Mouse (Mus musculus) myocyte (in vitro differentiated cells): ENCODE results near the gene Psmc3ip. TPM values are rescaled to one million over a fixed set of nuclear protein-coding genes. Genes with fewer than 3 reads are reported as not detected.

Experiments used
- H3K27me3 ChIP-seq: one replicate; pipeline ENCODE4 v1.6.1; 2011; ENCODE audit not compliant: control insufficient read depth, insufficient read depth, insufficient read length
- H3K36me3 ChIP-seq: one replicate; pipeline ENCODE4 v1.6.1; 2011; ENCODE audit not compliant: control insufficient read depth, insufficient read depth
- H3K4me2 ChIP-seq: one replicate; pipeline ENCODE4 v1.6.1; 2011; ENCODE audit warnings: low read depth, control low read depth
- H3K4me3 ChIP-seq: one replicate; pipeline ENCODE4 v1.5.1; 2011; ENCODE audit warnings: mild to moderate bottlenecking, control low read depth, moderate library complexity
- H3K79me2 ChIP-seq: one replicate; pipeline ENCODE4 v1.6.1; 2011; ENCODE audit not compliant: control insufficient read depth, insufficient read depth
- H3ac ChIP-seq: one replicate; pipeline ENCODE4 v1.6.1; 2011; ENCODE audit not compliant: control insufficient read depth, insufficient read length
- CEBPB ChIP-seq: IDR thresholded peaks from 2 replicates; pipeline ENCODE4 v1.6.1; 2011; ENCODE audit warnings: mild to moderate bottlenecking, moderate library complexity; ENCODE audit not compliant: poor library complexity, insufficient read depth, severe bottlenecking
- E2F4 ChIP-seq: IDR thresholded peaks from one replicate; pipeline ENCODE4 v1.6.1; 2011; ENCODE audit warnings: mild to moderate bottlenecking, control low read depth, moderate library complexity; ENCODE audit not compliant: insufficient read depth
- MAX ChIP-seq: IDR thresholded peaks from one replicate; pipeline ENCODE4 v1.6.1; 2011; ENCODE audit warnings: low read depth, mild to moderate bottlenecking, control low read depth
- MYOD1 ChIP-seq, 3 experiments: IDR thresholded peaks; one replicate each; pipeline ENCODE4 v1.6.1; 2011; ENCODE audit warnings: control low read depth in 2 of 3, low read depth in 2 of 3, mild to moderate bottlenecking in 2 of 3, moderate library complexity in 1 of 3; ENCODE audit not compliant: insufficient read length in 2 of 3, control insufficient read depth in 1 of 3
- MYOG ChIP-seq, 3 experiments: IDR thresholded peaks; one replicate each; pipeline ENCODE4 v1.6.1; 2011; ENCODE audit warnings: control low read depth in 2 of 3, low read depth in 2 of 3, mild to moderate bottlenecking in 2 of 3; ENCODE audit not compliant: insufficient read length in 2 of 3, control insufficient read depth in 1 of 3, insufficient read depth in 1 of 3
- POLR2A ChIP-seq: IDR thresholded peaks from one replicate; pipeline ENCODE4 v1.6.1; 2011; ENCODE audit warnings: low read depth, mild to moderate bottlenecking, control low read depth, moderate library complexity; ENCODE audit not compliant: insufficient read length
- POLR2AphosphoS2 ChIP-seq: IDR thresholded peaks from one replicate; pipeline ENCODE4 v1.6.1; 2011; ENCODE audit warnings: low read depth, control low read depth; ENCODE audit not compliant: insufficient read length
- REST ChIP-seq: IDR thresholded peaks from one replicate; pipeline ENCODE4 v1.6.1; 2011; ENCODE audit warnings: mild to moderate bottlenecking, control low read depth, moderate library complexity; ENCODE audit not compliant: insufficient read depth, insufficient read length
- SRF ChIP-seq: IDR thresholded peaks from one replicate; pipeline ENCODE4 v1.6.1; 2011; ENCODE audit warnings: low read depth; ENCODE audit not compliant: control insufficient read depth, insufficient read length
- TCF12 ChIP-seq: IDR thresholded peaks from one replicate; pipeline ENCODE4 v1.6.1; 2011; ENCODE audit warnings: mild to moderate bottlenecking, control low read depth; ENCODE audit not compliant: poor library complexity, insufficient read depth, severe bottlenecking
- TCF3 ChIP-seq: IDR thresholded peaks from one replicate; pipeline ENCODE4 v1.6.1; 2011; ENCODE audit warnings: low read depth, control low read depth; ENCODE audit not compliant: insufficient read length
- USF1 ChIP-seq: IDR thresholded peaks from one replicate; pipeline ENCODE4 v1.6.1; 2011; ENCODE audit warnings: low read depth, mild to moderate bottlenecking, control low read depth, moderate library complexity
- polyA plus RNA-seq: library from polyadenylated mRNA; unstranded; fragments of >200 nt; fragmentation: generic; extraction: Trizol; gene quantifications from one replicate; pipeline ENCODE4 v1.2.1, GENCODE M21; 2012; ENCODE audit warnings: missing spikeins

Gene Psmc3ip
- polyA plus RNA-seq, 1 experiment, result 7.1 TPM

DNA sequence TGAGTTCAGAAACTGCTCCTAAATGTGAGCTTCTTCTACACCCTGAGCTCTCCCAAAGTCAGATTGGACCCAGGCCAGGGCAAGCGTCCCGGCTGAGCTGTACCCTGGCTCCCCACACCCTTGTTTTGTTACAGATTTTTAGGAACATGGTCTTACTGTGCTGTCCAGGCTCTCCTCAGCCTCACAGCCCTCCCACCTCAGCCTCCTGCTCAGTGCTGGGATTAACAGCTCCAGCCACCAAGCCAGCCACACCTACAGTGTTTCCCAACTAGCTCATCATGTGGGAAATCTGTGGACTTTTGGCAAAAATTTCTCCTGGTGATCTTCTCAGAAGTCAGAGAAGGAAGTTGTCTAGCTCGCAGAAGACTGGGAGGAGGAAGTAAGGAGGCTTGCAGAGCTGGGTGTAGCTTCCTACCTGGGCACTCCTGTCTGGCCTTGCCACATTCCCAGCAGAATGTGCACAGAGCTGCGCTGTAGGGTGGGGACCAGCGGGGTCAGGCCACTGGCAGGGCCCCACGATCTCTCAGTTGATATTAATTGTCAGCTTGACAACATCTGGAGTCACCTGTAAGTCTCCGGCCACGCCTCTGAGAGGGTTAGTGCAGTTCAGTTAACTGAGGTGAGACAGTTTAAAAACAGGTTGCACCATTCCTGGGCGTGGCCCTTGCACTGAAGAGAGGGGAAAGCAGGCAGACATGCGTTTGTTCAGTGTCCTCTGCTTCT, 42.3 kb downstream of the Psmc3ip start:
- Histone ChIP-seq H3ac (no peak overlapping the region), H3K36me3 (peaks cover 22% of the 10 kb centered on the region), H3K79me2 (no peaks in the 10 kb centered on the region), H3K27me3 (no peaks in the 10 kb centered on the region), H3K4me2 (no peak overlapping the region), H3K4me3 (no peak overlapping the region)
- no peak for TF ChIP-seq POLR2A
- no peak for TF ChIP-seq TCF3
- TF ChIP-seq USF1, result no peak
- no peak for TF ChIP-seq POLR2AphosphoS2
- TF ChIP-seq MAX, result no peak
- TF ChIP-seq SRF, result no peak
- TF ChIP-seq E2F4, result no peak
- no peak for TF ChIP-seq REST
- TF ChIP-seq CEBPB, result no peak
- TF ChIP-seq MYOD1 (IDR thresholded peaks at IDR 0.05; ENCODE audit: control insufficient read depth in 1 of 3, insufficient read length in 2 of 3, low read depth in 2 of 3), result no peak
- no peak for TF ChIP-seq MYOG (IDR thresholded peaks at IDR 0.05; ENCODE audit: control insufficient read depth in 1 of 3, insufficient read depth in 1 of 3, insufficient read length in 2 of 3, low read depth in 2 of 3)
- no peak for TF ChIP-seq TCF12

DNA sequence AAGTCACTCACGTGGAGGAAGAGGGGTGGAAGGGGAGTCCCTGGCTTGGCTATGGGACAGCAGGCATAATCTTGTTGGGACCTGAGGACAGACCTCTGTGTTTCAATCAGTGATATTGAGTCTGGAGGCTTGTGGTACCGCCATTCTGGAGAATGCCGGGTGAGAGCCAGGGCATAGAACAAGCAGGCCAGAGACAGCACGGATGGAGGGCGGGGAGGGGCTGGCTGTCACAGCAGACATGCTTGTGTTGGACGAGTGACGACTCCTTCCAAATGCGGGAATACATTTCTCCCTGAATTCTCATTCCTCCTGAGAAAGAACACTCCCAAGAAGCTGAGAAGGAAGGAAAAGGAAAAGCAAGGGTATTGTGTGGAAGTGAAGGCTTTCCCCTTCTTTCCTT, 43.6 kb downstream of the Psmc3ip start:
- H3K79me2 ChIP-seq, result no peaks in the 10 kb centered on the region
- H3K4me3 ChIP-seq, result no peak overlapping the region
- no peak overlapping the region for H3ac ChIP-seq
- peaks cover 33% of the 10 kb centered on the region for H3K36me3 ChIP-seq
- no peak overlapping the region for H3K4me2 ChIP-seq
- no peaks in the 10 kb centered on the region for H3K27me3 ChIP-seq
- TF ChIP-seq MYOG (IDR thresholded peaks at IDR 0.05; ENCODE audit: control insufficient read depth in 1 of 3, insufficient read depth in 1 of 3, insufficient read length in 2 of 3, low read depth in 2 of 3), result no peak
- TF ChIP-seq POLR2A, result no peak
- no peak for TF ChIP-seq TCF3
- no peak for TF ChIP-seq POLR2AphosphoS2
- TF ChIP-seq USF1, result no peak
- TF ChIP-seq SRF, result no peak
- no peak for TF ChIP-seq REST
- TF ChIP-seq TCF12, result no peak
- TF ChIP-seq CEBPB, result no peak
- TF ChIP-seq MAX, result no peak

DNA sequence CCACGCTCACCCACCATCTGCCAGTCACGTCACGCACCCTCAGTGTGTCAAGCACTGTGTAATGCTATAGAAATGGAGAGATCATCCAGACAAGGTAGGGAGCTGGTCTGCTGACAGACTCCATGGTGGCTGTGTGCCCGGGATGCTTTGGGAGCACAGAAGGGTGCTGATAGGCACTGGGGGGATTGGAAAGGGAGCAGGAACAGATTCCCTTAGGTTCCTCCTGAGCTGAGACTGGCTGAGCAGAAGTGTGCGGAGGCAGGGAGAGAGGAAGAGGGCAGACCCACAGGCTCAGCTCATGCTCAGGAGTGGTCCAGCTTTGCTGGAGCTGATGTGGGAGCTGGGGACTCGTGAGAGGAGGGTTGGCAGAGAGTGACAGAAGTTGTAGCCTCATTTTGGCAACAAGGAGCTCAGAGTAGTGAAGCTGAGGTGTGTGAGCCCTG, 44.2 kb downstream of the Psmc3ip start:
- H3K79me2 ChIP-seq, result no peaks in the 10 kb centered on the region
- H3K4me3 ChIP-seq, result no peak overlapping the region
- no peak overlapping the region for H3K4me2 ChIP-seq
- H3K27me3 ChIP-seq, result no peaks in the 10 kb centered on the region
- H3ac ChIP-seq, result no peak overlapping the region
- TF ChIP-seq REST (no peak), TCF3 (no peak), CEBPB (no peak), MAX (no peak), TCF12 (no peak), MYOG (IDR thresholded peaks at IDR 0.05; ENCODE audit: control insufficient read depth in 1 of 3, insufficient read depth in 1 of 3, insufficient read length in 2 of 3, low read depth in 2 of 3) (no peak), MYOD1 (IDR thresholded peaks at IDR 0.05; ENCODE audit: control insufficient read depth in 1 of 3, insufficient read length in 2 of 3, low read depth in 2 of 3) (no peak), POLR2A (no peak), POLR2AphosphoS2 (no peak), SRF (no peak), E2F4 (no peak)
- H3K36me3 ChIP-seq, result peaks cover 33% of the 10 kb centered on the region

DNA sequence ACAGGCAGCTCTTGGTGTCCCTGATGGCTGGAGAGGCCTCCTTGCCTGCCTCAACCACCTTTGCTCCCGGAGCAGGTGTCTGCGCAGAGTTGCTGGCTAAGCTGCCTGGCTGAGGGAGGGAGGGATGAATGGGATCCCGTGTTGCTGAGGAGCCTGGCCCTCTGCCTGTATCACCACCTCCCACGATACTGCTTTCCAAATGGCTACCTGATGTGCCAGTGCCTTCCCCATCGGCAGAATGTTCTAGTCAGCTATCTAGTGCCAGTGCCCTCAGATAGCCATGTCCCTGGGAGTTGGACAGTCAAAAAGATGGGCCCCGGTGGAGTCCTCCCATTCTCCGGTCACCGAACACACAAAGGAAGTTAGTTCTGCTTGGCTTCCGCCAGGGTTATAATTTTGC, 44.9 kb downstream of the Psmc3ip start:
- Histone ChIP-seq H3ac (no peak overlapping the region), H3K4me2 (no peak overlapping the region), H3K4me3 (no peak overlapping the region), H3K27me3 (no peaks in the 10 kb centered on the region), H3K79me2 (no peaks in the 10 kb centered on the region), H3K36me3 (peaks cover 33% of the 10 kb centered on the region)
- no peak for TF ChIP-seq TCF3
- no peak for TF ChIP-seq MAX
- TF ChIP-seq USF1, result no peak
- TF ChIP-seq REST, result no peak
- no peak for TF ChIP-seq E2F4
- TF ChIP-seq POLR2A, result no peak
- TF ChIP-seq SRF, result no peak
- TF ChIP-seq POLR2AphosphoS2, result no peak
- TF ChIP-seq MYOD1 (IDR thresholded peaks at IDR 0.05; ENCODE audit: control insufficient read depth in 1 of 3, insufficient read length in 2 of 3, low read depth in 2 of 3), result no peak
- TF ChIP-seq CEBPB, result no peak
- TF ChIP-seq MYOG (IDR thresholded peaks at IDR 0.05; ENCODE audit: control insufficient read depth in 1 of 3, insufficient read depth in 1 of 3, insufficient read length in 2 of 3, low read depth in 2 of 3), result no peak
- TF ChIP-seq TCF12, result no peak
